1 mouse cellular context compared by ENCODE assay signal in the genomic region with DNA sequence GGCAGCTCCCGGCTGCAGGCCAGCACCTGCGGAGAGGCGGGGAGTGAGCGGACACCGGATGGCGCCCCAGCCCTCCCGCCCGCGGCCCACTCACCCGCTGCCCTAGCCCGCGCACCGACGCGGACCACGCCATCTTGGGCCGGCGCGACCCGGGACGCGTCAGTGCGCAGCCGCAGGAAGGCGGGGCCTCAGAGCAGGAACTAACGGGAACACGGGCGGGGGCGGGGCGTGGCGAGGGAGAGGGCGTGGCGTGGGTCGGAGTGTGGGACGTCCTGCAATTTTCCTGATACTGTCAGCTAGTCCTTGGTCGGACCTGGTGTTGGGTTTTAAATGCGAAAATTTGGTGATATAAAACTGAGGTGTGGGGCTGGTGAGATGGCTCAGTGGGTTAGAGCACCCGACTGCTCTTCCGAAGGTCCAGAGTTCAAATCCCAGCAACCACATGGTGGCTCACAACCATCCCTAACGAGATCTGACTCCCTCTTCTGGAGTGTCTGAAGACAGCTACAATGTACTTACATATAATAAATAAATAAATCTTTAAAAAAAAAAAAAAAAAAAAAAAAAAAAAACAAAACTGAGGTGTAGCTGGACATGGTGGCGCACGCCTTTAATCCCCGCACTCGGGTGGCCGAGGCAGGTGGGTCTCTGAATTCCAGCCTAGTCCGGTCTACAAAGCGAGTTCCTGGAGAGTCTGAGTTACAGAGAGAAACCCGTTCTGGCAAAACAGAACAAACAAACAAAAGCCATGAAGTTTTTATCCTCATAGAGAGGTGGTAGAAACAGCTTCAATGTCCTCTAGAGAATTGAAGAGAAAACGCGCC.
TF ChIP-seq lines count a peak whose summit lies in the region.

No protein-coding gene starts in this region.

TF ChIP-seq in CH12.LX, 34 proteins besides CTCF, POLR2A, EP300 and RAD21 (continued from another document):
- TF ChIP-seq SMC3 (IDR thresholded peaks at IDR 0.05; ENCODE audit: low read depth, low read length) (no peak; the same call in 1 of the 2 replicates), JUN (IDR thresholded peaks at IDR 0.05; ENCODE audit: insufficient read depth, low read depth, low read length) (no peak), NRF1 (IDR thresholded peaks at IDR 0.05; ENCODE audit: low read depth, low read length) (peak; percentile 92), NELFE (IDR thresholded peaks at IDR 0.05; ENCODE audit: low read depth, low read length) (peak; percentile 95), RCOR1 (conservative IDR thresholded peaks at IDR 0.05; ENCODE audit: low read depth, low read length) (no peak), ELF1 (IDR thresholded peaks at IDR 0.05; ENCODE audit: low read depth, low read length) (peak; percentile 65), CHD2 (IDR thresholded peaks at IDR 0.05; ENCODE audit: low read length) (no peak), ZKSCAN1 (IDR thresholded peaks at IDR 0.05; ENCODE audit: borderline replicate concordance, low read depth, low read length) (no peak)
